Mouse (Mus musculus) brain, embryonic 14.5 days (tissue): ENCODE data around the gene Fam193b.

ENCODE experiments used
- CTCF ChIP-seq: fragments of 200-500 bp; IDR thresholded peaks from 2 replicates; pipeline ENCODE4 v1.5.1; 2012; ENCODE audit warnings: inconsistent platforms, mild to moderate bottlenecking, moderate library complexity, borderline replicate concordance; ENCODE audit not compliant: insufficient read depth, insufficient read length; ENCODE audit errors: extremely low read depth
- POLR2A ChIP-seq: fragments of 200-500 bp; IDR thresholded peaks from 2 replicates; pipeline ENCODE4 v1.6.1; 2012; ENCODE audit warnings: mild to moderate bottlenecking, inconsistent platforms, borderline replicate concordance; ENCODE audit not compliant: poor library complexity, insufficient read depth, insufficient read length, severe bottlenecking; ENCODE audit errors: extremely low read depth

GRCm38 (mm10) chr13:55569726-55570285 is 1.1 kb downstream of the Fam193b start:
- TF ChIP-seq CTCF (no peak), POLR2A (no peak)
